Mouse (Mus musculus): ENCODE data around the gene Fermt3. TPM values are rescaled to one million over a fixed set of nuclear protein-coding genes. Genes with fewer than 3 reads are reported as not detected.

Gene Fermt3
- polyA plus RNA-seq, 1 experiment from 2014 or later = 6.7 TPM

DNA sequence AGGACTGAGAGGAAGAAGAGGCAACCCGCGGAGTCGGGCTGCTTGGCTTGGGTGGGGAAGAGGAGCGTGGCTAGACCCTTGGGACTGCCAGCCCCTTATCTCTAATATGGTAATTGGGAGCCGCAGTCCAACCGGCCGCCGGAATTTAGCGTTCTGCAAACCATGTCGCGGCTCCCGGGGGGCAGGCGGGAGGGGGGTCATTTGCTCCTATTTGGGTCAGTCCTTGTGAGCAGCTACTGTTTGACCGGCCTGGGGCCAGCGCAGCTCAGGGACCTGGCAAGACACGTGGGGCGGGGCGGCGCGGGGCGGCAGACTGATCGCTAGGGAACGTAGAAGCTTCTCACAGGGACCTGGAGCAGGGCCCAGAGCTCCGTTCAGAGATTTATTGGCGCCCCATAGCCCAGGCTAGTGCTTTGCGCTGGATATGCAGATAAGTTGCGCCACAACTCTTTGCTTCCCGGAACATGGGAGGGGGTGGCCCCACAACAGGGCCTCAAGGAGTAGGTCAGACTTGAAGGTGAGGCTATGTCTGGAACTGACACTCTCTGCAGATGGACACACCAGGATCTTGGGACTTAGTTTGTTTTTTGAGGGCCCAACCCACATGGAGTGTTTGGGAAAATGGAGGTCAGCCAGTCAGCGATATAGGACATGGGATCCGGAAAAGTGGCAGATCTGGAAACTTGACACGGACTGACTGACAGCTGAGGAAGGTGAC is 67.1 kb downstream of the Fermt3 start:
- 3% methylated on average over 31 of the region's 31 CpGs for WGBS
- Histone ChIP-seq H3K9ac (ENCODE audit: low read length) (peak overlapping the region; percentile 76), H3K4me2 (peak overlapping the region; percentile 94), H3K27ac (ENCODE audit: low read depth, low read length) (peak overlapping the region; percentile 97), H3K9me3 (ENCODE audit: control insufficient read depth, low read length) (no peaks in the 10 kb centered on the region), H3K4me3 (ENCODE audit: low read depth, low read length) (peak overlapping the region; percentile 42), H3K27me3 (ENCODE audit: control insufficient read depth, insufficient read depth, low read length) (no peaks in the 10 kb centered on the region), H3K4me1 (ENCODE audit: control insufficient read depth, insufficient read depth, low read length) (peaks cover 15% of the 10 kb centered on the region), H3K36me3 (ENCODE audit: control insufficient read depth, insufficient read depth, low read length) (no peaks in the 10 kb centered on the region)
- ATAC-seq (ENCODE audit: low FRiP score) (peak; percentile 20), DNase-seq (ENCODE audit: low spot score, missing footprints) (peak; percentile 92)

DNA sequence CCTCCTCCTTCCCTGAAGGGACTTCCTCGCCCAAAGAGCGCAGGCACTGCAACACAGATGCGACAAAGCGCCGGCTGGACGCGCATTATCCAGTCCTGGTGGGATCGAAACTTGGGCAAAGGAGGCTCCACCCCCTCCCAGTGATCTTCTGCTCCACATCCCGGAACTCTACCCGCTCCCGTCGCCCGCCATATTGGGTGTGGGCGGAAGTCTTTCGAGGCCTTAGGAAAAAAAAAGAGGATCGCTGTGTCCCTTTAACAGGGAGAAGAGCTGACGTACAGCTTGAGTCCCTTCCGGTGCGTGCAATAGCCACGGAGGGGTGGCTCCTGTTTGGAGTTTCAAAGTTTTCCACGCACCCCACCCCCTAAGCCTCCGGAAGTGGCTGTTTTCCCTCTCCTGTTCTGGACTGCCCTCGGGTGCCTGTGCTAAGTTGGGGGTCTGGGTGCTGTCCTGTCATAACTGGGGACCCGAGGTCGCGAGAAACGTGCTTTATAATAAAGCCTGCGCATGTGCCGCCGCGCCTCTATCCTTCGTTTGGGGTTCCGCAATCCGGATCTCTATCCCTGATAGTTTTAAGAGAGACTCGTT is 67.8 kb downstream of the Fermt3 start:
- Histone ChIP-seq H3K9me3 (ENCODE audit: control insufficient read depth, low read length) (no peaks in the 10 kb centered on the region), H3K36me3 (ENCODE audit: control insufficient read depth, insufficient read depth, low read length) (no peaks in the 10 kb centered on the region), H3K9ac (ENCODE audit: low read length) (peak overlapping the region; percentile 76), H3K27ac (ENCODE audit: low read depth, low read length) (peak overlapping the region; percentile 97), H3K4me2 (peak overlapping the region; percentile 94), H3K4me1 (ENCODE audit: control insufficient read depth, insufficient read depth, low read length) (peaks cover 15% of the 10 kb centered on the region), H3K27me3 (ENCODE audit: control insufficient read depth, insufficient read depth, low read length) (no peaks in the 10 kb centered on the region), H3K4me3 (ENCODE audit: low read depth, low read length) (peak overlapping the region; percentile 42)
- ATAC-seq (ENCODE audit: low FRiP score) (peak; percentile 86), DNase-seq (ENCODE audit: low spot score, missing footprints) (peak; percentile 98)
- under 1% methylated on average over 35 of the region's 35 CpGs for WGBS

DNA sequence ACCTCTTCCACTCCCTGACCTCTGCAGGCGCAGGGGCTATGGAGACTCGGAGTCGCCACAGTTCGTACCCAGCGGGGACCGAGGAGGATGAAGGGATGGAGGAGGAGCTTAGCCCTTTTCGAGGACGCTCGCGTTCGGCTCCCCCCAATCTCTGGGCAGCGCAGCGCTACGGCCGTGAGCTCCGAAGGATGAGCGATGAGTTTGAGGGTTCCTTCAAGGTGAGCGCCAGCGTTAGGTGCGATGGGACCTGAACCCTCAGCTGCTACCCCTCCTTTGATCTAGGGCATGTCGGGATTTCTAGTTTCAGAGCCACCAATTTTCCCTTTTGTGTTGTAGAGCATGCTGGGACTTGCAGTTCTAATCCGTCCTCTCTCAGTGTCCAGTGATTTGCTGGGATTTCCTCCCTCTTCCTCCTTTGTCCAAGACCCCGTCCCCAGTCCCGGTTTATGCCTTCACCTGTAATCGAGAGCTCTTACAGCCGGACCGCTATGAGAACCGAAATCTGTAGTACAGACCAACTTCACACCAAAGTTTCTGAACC is 68.6 kb downstream of the Fermt3 start:
- H3K4me2 ChIP-seq = peak overlapping the region; percentile 94
- no peaks in the 10 kb centered on the region for H3K9me3 ChIP-seq (ENCODE audit: control insufficient read depth, low read length)
- H3K4me1 ChIP-seq (ENCODE audit: control insufficient read depth, insufficient read depth, low read length) = peaks cover 15% of the 10 kb centered on the region
- H3K27me3 ChIP-seq (ENCODE audit: control insufficient read depth, insufficient read depth, low read length) = no peaks in the 10 kb centered on the region
- H3K36me3 ChIP-seq (ENCODE audit: control insufficient read depth, insufficient read depth, low read length) = no peaks in the 10 kb centered on the region
- peak overlapping the region; percentile 42 for H3K4me3 ChIP-seq (ENCODE audit: low read depth, low read length)
- WGBS = under 1% methylated on average over 28 of the region's 28 CpGs
- DNase-seq (ENCODE audit: low spot score, missing footprints) (peak; percentile 98), ATAC-seq (ENCODE audit: low FRiP score) (peak; percentile 65)
- peak overlapping the region; percentile 76 for H3K9ac ChIP-seq (ENCODE audit: low read length)
- H3K27ac ChIP-seq (ENCODE audit: low read depth, low read length) = peak overlapping the region; percentile 97

DNA sequence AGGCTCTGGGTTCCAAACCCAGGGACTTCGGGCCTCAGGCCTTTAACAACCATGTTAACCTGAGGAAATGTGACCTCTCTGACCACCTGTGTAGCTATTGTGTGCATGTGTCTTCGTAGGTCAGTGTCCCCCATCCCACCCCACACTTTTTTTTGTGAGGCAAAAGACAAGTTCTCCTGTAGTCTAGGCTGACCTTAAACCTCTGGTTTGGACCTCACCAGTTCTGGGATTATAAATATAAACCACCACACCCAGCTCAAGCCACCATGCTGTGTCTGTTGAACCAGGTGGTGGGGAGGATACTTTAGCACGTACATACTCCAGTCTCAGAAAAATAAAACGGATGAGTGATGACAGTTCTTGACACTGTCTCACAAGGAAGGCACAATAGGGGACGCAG is 69.3 kb downstream of the Fermt3 start:
- H3K4me3 ChIP-seq (ENCODE audit: low read depth, low read length) = peak overlapping the region; percentile 42; the same call in 1 of the 2 replicates
- peak overlapping the region; percentile 76; the same call in 1 of the 2 replicates for H3K9ac ChIP-seq (ENCODE audit: low read length)
- H3K27ac ChIP-seq (ENCODE audit: low read depth, low read length) = no peak overlapping the region
- WGBS = 47% methylated on average over 5 of the region's 5 CpGs
- H3K36me3 ChIP-seq (ENCODE audit: control insufficient read depth, insufficient read depth, low read length) = no peaks in the 10 kb centered on the region
- peaks cover 15% of the 10 kb centered on the region for H3K4me1 ChIP-seq (ENCODE audit: control insufficient read depth, insufficient read depth, low read length)
- no peaks in the 10 kb centered on the region for H3K9me3 ChIP-seq (ENCODE audit: control insufficient read depth, low read length)
- no peaks in the 10 kb centered on the region for H3K27me3 ChIP-seq (ENCODE audit: control insufficient read depth, insufficient read depth, low read length)
- DNase-seq (ENCODE audit: low spot score, missing footprints) (no peak), ATAC-seq (ENCODE audit: low FRiP score) (no peak)
- peak overlapping the region; percentile 94 for H3K4me2 ChIP-seq

DNA sequence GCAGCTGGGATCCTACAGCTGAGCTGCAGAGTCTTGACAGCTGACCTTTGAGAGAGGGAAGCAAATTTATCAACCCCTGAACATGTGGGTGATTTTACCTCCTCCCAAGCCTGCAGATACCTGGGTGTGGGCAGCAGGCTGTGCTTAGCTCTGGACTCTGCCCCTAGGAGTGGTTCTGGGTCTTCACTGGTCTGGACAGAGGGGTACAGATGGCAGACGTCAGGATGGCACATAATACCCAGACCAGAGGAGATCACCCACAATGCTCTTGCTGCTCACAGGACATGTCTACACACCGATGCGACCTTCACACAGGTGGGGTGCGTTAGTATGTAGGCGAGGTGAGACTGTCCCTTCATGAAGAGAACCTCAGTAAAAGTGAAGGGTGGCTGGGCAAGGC is 69.7 kb downstream of the Fermt3 start:
- no peak overlapping the region for H3K4me3 ChIP-seq (ENCODE audit: low read depth, low read length)
- no peaks in the 10 kb centered on the region for H3K27me3 ChIP-seq (ENCODE audit: control insufficient read depth, insufficient read depth, low read length)
- ATAC-seq (ENCODE audit: low FRiP score) = no peak
- H3K9ac ChIP-seq (ENCODE audit: low read length) = no peak overlapping the region
- 93% methylated on average over 5 of the region's 5 CpGs for WGBS
- no peak for DNase-seq (ENCODE audit: low spot score, missing footprints)
- no peak overlapping the region for H3K4me2 ChIP-seq
- H3K36me3 ChIP-seq (ENCODE audit: control insufficient read depth, insufficient read depth, low read length) = no peaks in the 10 kb centered on the region
- peaks cover 15% of the 10 kb centered on the region for H3K4me1 ChIP-seq (ENCODE audit: control insufficient read depth, insufficient read depth, low read length)
- H3K27ac ChIP-seq (ENCODE audit: low read depth, low read length) = no peak overlapping the region
- no peaks in the 10 kb centered on the region for H3K9me3 ChIP-seq (ENCODE audit: control insufficient read depth, low read length)

Other genes starting within 250 kb of the Fermt3 start
- gene Rps6ka4, start 178.8 kb downstream of the Fermt3 start, polyA plus RNA-seq (2014; fragmentation: Nextera tagmentation; extraction: Ambion mirVana) = 4.8 and 5.1 TPM in 2 replicates
- 0.26 and 0.58 TPM in 2 replicates for gene Ccdc88b, start 161.3 kb downstream of the Fermt3 start, polyA plus RNA-seq (2014; fragmentation: Nextera tagmentation; extraction: Ambion mirVana)
- 147 and 151 TPM in 2 replicates for gene Trmt112, start 109.8 kb downstream of the Fermt3 start, polyA plus RNA-seq (2014; fragmentation: Nextera tagmentation; extraction: Ambion mirVana)
- gene Prdx5, start 109.4 kb downstream of the Fermt3 start, polyA plus RNA-seq (2014; fragmentation: Nextera tagmentation; extraction: Ambion mirVana) = 123 and 127 TPM in 2 replicates
- gene Esrra, start 97.7 kb downstream of the Fermt3 start, polyA plus RNA-seq (2014; fragmentation: Nextera tagmentation; extraction: Ambion mirVana) = 3.4 and 3.7 TPM in 2 replicates
- not detected in 2 replicates for gene Catsperz, start 94.1 kb downstream of the Fermt3 start, polyA plus RNA-seq (2014; fragmentation: Nextera tagmentation; extraction: Ambion mirVana)
- gene Kcnk4, start 85.0 kb downstream of the Fermt3 start, polyA plus RNA-seq (2014; fragmentation: Nextera tagmentation; extraction: Ambion mirVana) = not detected in 2 replicates
- 53.7 and 55.9 TPM in 2 replicates for gene Bad, start 77.6 kb downstream of the Fermt3 start, polyA plus RNA-seq (2014; fragmentation: Nextera tagmentation; extraction: Ambion mirVana)
- gene Gpr137, start 77.0 kb downstream of the Fermt3 start, polyA plus RNA-seq (2014; fragmentation: Nextera tagmentation; extraction: Ambion mirVana) = 28.0 and 32.0 TPM in 2 replicates
- gene Ppp1r14b, start 44.5 kb downstream of the Fermt3 start, polyA plus RNA-seq (2014; fragmentation: Nextera tagmentation; extraction: Ambion mirVana) = 245 and 285 TPM in 2 replicates
- gene Plcb3, start 43.0 kb downstream of the Fermt3 start, polyA plus RNA-seq (2014; fragmentation: Nextera tagmentation; extraction: Ambion mirVana) = 13.0 and 14.2 TPM in 2 replicates
- 67.7 and 81.3 TPM in 2 replicates for gene Fkbp2, start 39.0 kb downstream of the Fermt3 start, polyA plus RNA-seq (2014; fragmentation: Nextera tagmentation; extraction: Ambion mirVana)
- gene Vegfb, start 31.8 kb downstream of the Fermt3 start, polyA plus RNA-seq (2014; fragmentation: Nextera tagmentation; extraction: Ambion mirVana) = 21.9 and 25.4 TPM in 2 replicates
- 17.9 and 21.0 TPM in 2 replicates for gene Dnajc4, start 26.9 kb downstream of the Fermt3 start, polyA plus RNA-seq (2014; fragmentation: Nextera tagmentation; extraction: Ambion mirVana)
- gene Nudt22, start 23.4 kb downstream of the Fermt3 start, polyA plus RNA-seq (2014; fragmentation: Nextera tagmentation; extraction: Ambion mirVana) = 14.4 and 19.5 TPM in 2 replicates
- 10.0 and 10.2 TPM in 2 replicates for gene Trpt1, start 23.3 kb downstream of the Fermt3 start, polyA plus RNA-seq (2014; fragmentation: Nextera tagmentation; extraction: Ambion mirVana)
- 410 and 416 TPM in 2 replicates for gene Stip1, start 20.5 kb upstream of the Fermt3 start, polyA plus RNA-seq (2014; fragmentation: Nextera tagmentation; extraction: Ambion mirVana)
- gene Macrod1, start 37.3 kb upstream of the Fermt3 start, polyA plus RNA-seq (2014; fragmentation: Nextera tagmentation; extraction: Ambion mirVana) = 2.2 and 3.0 TPM in 2 replicates
- 7.5 and 8.2 TPM in 2 replicates for gene Flrt1, start 86.3 kb upstream of the Fermt3 start, polyA plus RNA-seq (2014; fragmentation: Nextera tagmentation; extraction: Ambion mirVana)
- gene Otub1, start 186.8 kb upstream of the Fermt3 start, polyA plus RNA-seq (2014; fragmentation: Nextera tagmentation; extraction: Ambion mirVana) = 241 and 252 TPM in 2 replicates
- 730 and 757 TPM in 2 replicates for gene Cox8a, start 198.1 kb upstream of the Fermt3 start, polyA plus RNA-seq (2014; fragmentation: Nextera tagmentation; extraction: Ambion mirVana)
- gene Naa40, start 221.7 kb upstream of the Fermt3 start, polyA plus RNA-seq (2014; fragmentation: Nextera tagmentation; extraction: Ambion mirVana) = 94.3 and 103 TPM in 2 replicates
- 33.8 and 36.9 TPM in 2 replicates for gene Rcor2, start 247.9 kb upstream of the Fermt3 start, polyA plus RNA-seq (2014; fragmentation: Nextera tagmentation; extraction: Ambion mirVana)

Measured in midbrain, embryonic 11.5 days (tissue).